24 mouse cellular contexts compared by ENCODE assay signal in genomic region chr16:50759979-50760378, GRCm38 (mm10).
DNase-seq lines count a peak whose midpoint lies in the region; ATAC-seq and TF ChIP-seq lines count a peak whose summit lies in the region.
"Had no signal": no experiment of that assay in that cellular context is flagged by ENCODE, and none has a peak within 500 bp of the region (broad histone marks: within the 10 kb centered on the region; RNA-seq: fewer than 3 reads in every experiment).

No protein-coding gene starts in this region.

- no peaks in the 10 kb centered on the region for H3K4me1 ChIP-seq in lung, postnatal 0 days (ENCODE audit: insufficient read depth, low read depth, low read length)
- H3K4me1 ChIP-seq in bone marrow macrophage, adult 2 months (ENCODE audit: control insufficient read depth, insufficient read depth, low read length): peaks cover 11% of the 10 kb centered on the region
- H3K4me1 ChIP-seq: embryonic facial prominence, embryonic 12.5 days; embryonic facial prominence, embryonic 15.5 days; heart, embryonic 10.5 days; hindbrain, embryonic 12.5 days; hindbrain, embryonic 15.5 days had no signal

- TF ChIP-seq POLR2A in bone marrow macrophage, adult 2 months (IDR thresholded peaks at IDR 0.05; ENCODE audit: borderline replicate concordance, low read depth, low read length): no peak

- no peak for TF ChIP-seq CTCF in lung, postnatal 0 days (IDR thresholded peaks at IDR 0.05)
- TF ChIP-seq CTCF in bone marrow macrophage, adult 2 months (IDR thresholded peaks at IDR 0.05; ENCODE audit: low read depth, low read length): no peak

- DNase-seq in lung, postnatal 0 days (ENCODE audit: low spot score): peak; percentile 21
- DNase-seq in lung, postnatal 25 days (ENCODE audit: low spot score): no peak
- DNase-seq in splenic B cell, adult 2 months (ENCODE audit: low read depth, low spot score): peak; percentile 2
- no peak for DNase-seq in adrenal gland, postnatal 4 days (ENCODE audit: low spot score in 2 of 2)
- DNase-seq in retina, postnatal 1 day: no peak
- DNase-seq in layer of hippocampus, adult 8-10 months (ENCODE audit: low spot score in 2 of 2): no peak
- DNase-seq: adrenal gland, postnatal 10 days; adrenal gland, postnatal 36 days; cerebellum, adult 11-12 months; cerebellum, adult 8-10 months; cerebellum, postnatal 36 days; forebrain, postnatal 0 days; gastrocnemius, postnatal 25 days; heart, adult 2 months had no signal

- no peak for TF ChIP-seq EP300 in lung, postnatal 0 days (IDR thresholded peaks at IDR 0.05)

- no peaks in the 10 kb centered on the region for H3K36me3 ChIP-seq in lung, postnatal 0 days (ENCODE audit: insufficient read depth, low read length)
- no peaks in the 10 kb centered on the region for H3K36me3 ChIP-seq in splenic B cell, adult 2 months (ENCODE audit: control insufficient read depth, insufficient read depth, low read length, poor library complexity, severe bottlenecking)
- H3K36me3 ChIP-seq: embryonic facial prominence, embryonic 12.5 days; embryonic facial prominence, embryonic 15.5 days; heart, embryonic 10.5 days; hindbrain, embryonic 12.5 days; hindbrain, embryonic 15.5 days had no signal

- H3K4me3 ChIP-seq in lung, postnatal 0 days (ENCODE audit: low read depth, low read length): no peak overlapping the region
- H3K4me3 ChIP-seq in bone marrow macrophage, adult 2 months (ENCODE audit: insufficient read depth, low read length): no peak overlapping the region
- H3K4me3 ChIP-seq: embryonic facial prominence, embryonic 12.5 days; embryonic facial prominence, embryonic 15.5 days; heart, adult 2 months; heart, embryonic 10.5 days; hindbrain, embryonic 12.5 days; hindbrain, embryonic 15.5 days had no signal

- no peak overlapping the region for H3K27ac ChIP-seq in lung, postnatal 0 days (ENCODE audit: low read length)
- H3K27ac ChIP-seq in bone marrow macrophage, adult 2 months (ENCODE audit: insufficient read depth, low read depth, low read length): peak overlapping the region; percentile 25; the same call in 1 of the 2 replicates
- H3K27ac ChIP-seq: embryonic facial prominence, embryonic 12.5 days; embryonic facial prominence, embryonic 15.5 days; heart, adult 2 months; heart, embryonic 10.5 days; hindbrain, embryonic 12.5 days; hindbrain, embryonic 15.5 days had no signal

- no peak overlapping the region for H3K4me2 ChIP-seq in lung, postnatal 0 days (replicated peaks; ENCODE audit: low read depth, low read length)
- H3K4me2 ChIP-seq: embryonic facial prominence, embryonic 12.5 days; embryonic facial prominence, embryonic 15.5 days; hindbrain, embryonic 12.5 days; hindbrain, embryonic 15.5 days had no signal

- H3K9me3 ChIP-seq in lung, postnatal 0 days (ENCODE audit: low read length): no peaks in the 10 kb centered on the region
- H3K9me3 ChIP-seq: embryonic facial prominence, embryonic 12.5 days; embryonic facial prominence, embryonic 15.5 days; heart, embryonic 10.5 days; hindbrain, embryonic 12.5 days; hindbrain, embryonic 15.5 days had no signal

- no peaks in the 10 kb centered on the region for H3K27me3 ChIP-seq in lung, postnatal 0 days (replicated peaks; ENCODE audit: insufficient read depth, low read length)
- H3K27me3 ChIP-seq in splenic B cell, adult 2 months (ENCODE audit: control insufficient read depth, insufficient read depth, low read length, poor library complexity, severe bottlenecking): no peaks in the 10 kb centered on the region
- H3K27me3 ChIP-seq: embryonic facial prominence, embryonic 12.5 days; embryonic facial prominence, embryonic 15.5 days; hindbrain, embryonic 12.5 days; hindbrain, embryonic 15.5 days; Patski had no signal

- ATAC-seq in lung, postnatal 0 days: no peak
- peak; percentile 94 for ATAC-seq in megakaryocyte, adult 5-6 weeks (ENCODE audit: poor library complexity, severe bottlenecking)
- ATAC-seq: CD4-positive, CD25-positive, alpha-beta regulatory T cell, adult 4 months; forebrain, embryonic 14.5 days; forebrain, postnatal 0 days; Patski had no signal

- WGBS in lung, postnatal 0 days: 81% methylated on average over 5 of the region's 5 CpGs

- no peak overlapping the region for H3K9ac ChIP-seq in lung, postnatal 0 days (replicated peaks; ENCODE audit: low read depth)
- H3K9ac ChIP-seq: embryonic facial prominence, embryonic 12.5 days; embryonic facial prominence, embryonic 15.5 days; forebrain, postnatal 0 days; hindbrain, embryonic 12.5 days; hindbrain, embryonic 15.5 days had no signal

Comparison
In these comparisons a context has a peak if more than half of its experiments do, and no peak if none do; other contexts are left out.
1. DNase-seq: peak in lung, postnatal 0 days (single experiment) and splenic B cell, adult 2 months (single experiment); none in lung, postnatal 25 days (single experiment), adrenal gland, postnatal 4 days (0 of 2), retina, postnatal 1 day (single experiment) and layer of hippocampus, adult 8-10 months (0 of 2).